Mouse (Mus musculus): ENCODE measurements around the gene Loxl3.

DNA sequence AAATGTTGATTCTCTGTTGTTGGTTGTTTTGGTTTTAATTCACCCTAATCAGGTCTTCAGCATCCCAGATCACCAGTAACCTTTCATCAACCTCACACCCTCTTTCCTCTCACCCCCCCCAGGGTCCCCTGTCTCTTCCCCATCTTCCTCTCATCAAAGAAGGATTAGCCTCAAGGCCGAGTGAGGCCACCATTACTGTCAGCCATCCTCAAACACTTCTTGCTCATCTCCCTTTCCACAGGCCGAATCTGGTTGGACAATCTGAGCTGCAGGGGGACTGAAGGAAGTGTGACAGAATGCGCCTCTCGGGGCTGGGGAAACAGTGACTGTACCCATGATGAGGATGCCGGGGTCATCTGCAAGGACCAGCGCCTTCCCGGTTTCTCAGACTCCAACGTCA lies 3.2 kb downstream of the Loxl3 start:
- no peak for TF ChIP-seq CTCF (IDR thresholded peaks at IDR 0.05; ENCODE audit: borderline replicate concordance, insufficient read depth, low read length)
- TF ChIP-seq POLR2A (IDR thresholded peaks at IDR 0.05; ENCODE audit: low read depth, low read length): no peak

All from embryonic fibroblast, embryonic 13.5 days (primary cell).